Mouse (Mus musculus): Measurements from ENCODE around the gene Taf11. TPM values are rescaled to one million over a fixed set of nuclear protein-coding genes. Genes with fewer than 3 reads are reported as not detected.

Taf11 gene
- total RNA-seq, 2 experiments from 2014 or later: 16.5 to 17.7 TPM

- intact Hi-C loops (cut with DNase I; ENCODE audit: low total_unique reads): no loop called here
- DNase-seq: peak; percentile 32
Measured at GRCm38 (mm10) chr17:27925504-27925903, 15.9 kb upstream of the Taf11 start.

GRCm38 (mm10) chr17:27925054-27925453, 15.4 kb upstream of the Taf11 start:
- intact Hi-C loops (cut with DNase I; ENCODE audit: low total_unique reads): no loop called here

GRCm38 (mm10) chr17:27922174-27922712, 12.6 kb upstream of the Taf11 start:
- no peak for DNase-seq
- intact Hi-C loops (cut with DNase I; ENCODE audit: low total_unique reads): no loop called here

More at GRCm38 (mm10) chr17:27925054-27925453, 15.4 kb upstream of the Taf11 start:
- no peak for DNase-seq

- DNase-seq: peak; percentile 48
- intact Hi-C loops (cut with DNase I; ENCODE audit: low total_unique reads): no loop called here
Measured at GRCm38 (mm10) chr17:27920676-27921075, 11.0 kb upstream of the Taf11 start.

GRCm38 (mm10) chr17:27916366-27916765, 6.7 kb upstream of the Taf11 start:
- intact Hi-C loops (cut with DNase I; ENCODE audit: low total_unique reads): no loop called here
- no peak for DNase-seq

GRCm38 (mm10) chr17:27914742-27915141, 5.1 kb upstream of the Taf11 start:
- intact Hi-C loops (cut with DNase I; ENCODE audit: low total_unique reads): loop anchor here (5.0 kb wide), 1 partner anchor 68 kb away; no protein-coding TSS in a partner anchor

GRCm38 (mm10) chr17:27911371-27911770, 1.7 kb upstream of the Taf11 start:
- DNase-seq: no peak
- intact Hi-C loops (cut with DNase I; ENCODE audit: low total_unique reads): loop anchor here (5.0 kb wide), 1 partner anchor 71 kb away; no protein-coding TSS in a partner anchor

More at GRCm38 (mm10) chr17:27914742-27915141, 5.1 kb upstream of the Taf11 start:
- no peak for DNase-seq

- DNase-seq: peak; percentile 90
- intact Hi-C loops (cut with DNase I; ENCODE audit: low total_unique reads): loop anchor here (5.0 to 10.0 kb wide), 2 partner anchors 146 to 163 kb away; no protein-coding TSS in a partner anchor
Measured at GRCm38 (mm10) chr17:27908888-27909621, 589 bp downstream of the Taf11 start, which contains the start of gene Anks1. Gene Anks1, plus strand, starts transcription at chr17:27909306.

- intact Hi-C loops (cut with DNase I; ENCODE audit: low total_unique reads): loop anchor here (5.0 to 10.0 kb wide), 2 partner anchors 146 to 164 kb away; no protein-coding TSS in a partner anchor
- DNase-seq: peak; percentile 44
Measured at GRCm38 (mm10) chr17:27908206-27908887, 1.3 kb downstream of the Taf11 start.

- intact Hi-C loops (cut with DNase I; ENCODE audit: low total_unique reads): loop anchor here (5.0 to 10.0 kb wide), 2 partner anchors 147 to 165 kb away; no protein-coding TSS in a partner anchor
- DNase-seq: peak; percentile 93
Measured at GRCm38 (mm10) chr17:27907512-27908205, 2.0 kb downstream of the Taf11 start.

GRCm38 (mm10) chr17:27886499-27887210, 23.0 kb downstream of the Taf11 start:
- no peak for DNase-seq
- intact Hi-C loops (cut with DNase I; ENCODE audit: low total_unique reads): no loop called here

- intact Hi-C loops (cut with DNase I; ENCODE audit: low total_unique reads): no loop called here
- DNase-seq: no peak
Measured at GRCm38 (mm10) chr17:27883994-27884393, 25.6 kb downstream of the Taf11 start.

GRCm38 (mm10) chr17:27883129-27883528, 26.5 kb downstream of the Taf11 start:
- DNase-seq: no peak
- intact Hi-C loops (cut with DNase I; ENCODE audit: low total_unique reads): no loop called here

- DNase-seq: peak; percentile 35
- intact Hi-C loops (cut with DNase I; ENCODE audit: low total_unique reads): no loop called here
Measured at GRCm38 (mm10) chr17:27881518-27881917, 28.1 kb downstream of the Taf11 start.

GRCm38 (mm10) chr17:27874510-27874909, 35.1 kb downstream of the Taf11 start:
- DNase-seq: no peak
- intact Hi-C loops (cut with DNase I; ENCODE audit: low total_unique reads): no loop called here

GRCm38 (mm10) chr17:27873583-27873982, 36.1 kb downstream of the Taf11 start:
- DNase-seq: no peak
- intact Hi-C loops (cut with DNase I; ENCODE audit: low total_unique reads): no loop called here

GRCm38 (mm10) chr17:27871851-27872250, 37.8 kb downstream of the Taf11 start:
- DNase-seq: no peak
- intact Hi-C loops (cut with DNase I; ENCODE audit: low total_unique reads): no loop called here

GRCm38 (mm10) chr17:27866737-27867136, 42.9 kb downstream of the Taf11 start:
- intact Hi-C loops (cut with DNase I; ENCODE audit: low total_unique reads): no loop called here

GRCm38 (mm10) chr17:27865461-27865860, 44.2 kb downstream of the Taf11 start:
- no peak for DNase-seq

More at GRCm38 (mm10) chr17:27866737-27867136, 42.9 kb downstream of the Taf11 start:
- DNase-seq: no peak

More at GRCm38 (mm10) chr17:27865461-27865860, 44.2 kb downstream of the Taf11 start:
- intact Hi-C loops (cut with DNase I; ENCODE audit: low total_unique reads): no loop called here

Measured in gastrocnemius, postnatal 14 days (tissue).